Mouse (Mus musculus) hindbrain, postnatal 0 days (tissue): ENCODE data around the gene Triobp. TPM values are rescaled to one million over a fixed set of nuclear protein-coding genes. Genes with fewer than 3 reads are reported as not detected.
A peak's percentile ranks its signal among the peaks of the same experiment; 100 is the strongest.

Source experiments
- ATAC-seq: fragments of 200-750 bp; cut with Nextera tagmentation; 2 replicates; pipeline ENCODE4 v1.8.0; 2017; ENCODE audit warnings: mild to moderate bottlenecking, moderate TSS enrichment, moderate library complexity
- DNase-seq: peaks from one replicate; pipeline ENCODE4 v3.0.0-alpha.2; 2015; ENCODE audit warnings: low spot score
- H3K27ac ChIP-seq: fragments of 300-500 bp; sonication (generic); 2 replicates; pipeline ENCODE4 v1.5.1; 2014; ENCODE audit warnings: mild to moderate bottlenecking
- H3K27me3 ChIP-seq: fragments of 300-500 bp; sonication (generic); 2 replicates; pipeline ENCODE4 v1.6.1; 2014; ENCODE audit warnings: low read length, mixed read lengths; ENCODE audit not compliant: insufficient read depth
- H3K36me3 ChIP-seq: fragments of 300-500 bp; sonication (generic); 2 replicates; pipeline ENCODE4 v1.6.1; 2014; ENCODE audit warnings: low read length, mixed read lengths; ENCODE audit not compliant: insufficient read depth
- H3K4me1 ChIP-seq: fragments of 300-500 bp; sonication (generic); 2 replicates; pipeline ENCODE4 v1.6.1; 2014; ENCODE audit warnings: antibody characterized with exemption, low read length, mixed read lengths; ENCODE audit not compliant: insufficient read depth
- H3K4me2 ChIP-seq: fragments of 300-500 bp; sonication (generic); 2 replicates; pipeline ENCODE4 v1.6.1; 2014; ENCODE audit warnings: low read depth, mild to moderate bottlenecking, low read length, moderate library complexity, mixed read lengths
- H3K4me3 ChIP-seq: fragments of 300-500 bp; sonication (generic); 2 replicates; pipeline ENCODE4 v1.5.1; 2014; ENCODE audit warnings: low read length
- H3K9ac ChIP-seq: fragments of 300-500 bp; sonication (generic); replicated peaks from 2 replicates; pipeline ENCODE4 v1.6.1; 2014; ENCODE audit warnings: mild to moderate bottlenecking, low read length, moderate library complexity, mixed read lengths
- H3K9me3 ChIP-seq: fragments of 300-500 bp; sonication (generic); 2 replicates; pipeline ENCODE4 v1.6.1; 2016; ENCODE audit warnings: low read length, mixed read lengths
- CTCF ChIP-seq: IDR thresholded peaks from 2 replicates; pipeline ENCODE4 v1.5.1; 2016; ENCODE audit warnings: antibody characterized with exemption, control low read depth, low read depth
- WGBS: fragments of 180-500 bp; shearing (Covaris S2); extraction: QIAGEN DNeasy Blood & Tissue Kit; methylation state at CpG from one replicate; pipeline ENCODE4 v1.1.7; 2014; 5-methylcytosine and 5-hydroxymethylcytosine counted together
- polyA plus RNA-seq: library from polyadenylated mRNA; unstranded; fragments of >200 nt; fragmentation: Nextera tagmentation; extraction: Ambion mirVana; gene quantifications from 2 replicates; pipeline ENCODE4 v1.2.1, GENCODE M21; 2015
- total RNA-seq: library from RNA; depleted of rRNA; stranded (reverse); fragments of >200 nt; gene quantifications from 2 replicates; pipeline ENCODE4 v1.2.3, GENCODE M21; 2014

Gene Triobp
- total and polyA plus RNA-seq, 2 experiments from 2014 or later, result 20.7 to 57.6 TPM

- no peak overlapping the region for H3K4me3 ChIP-seq
- H3K27ac ChIP-seq, result no peak overlapping the region
- H3K36me3 ChIP-seq, result no peaks in the 10 kb centered on the region
- DNase-seq (no peak), ATAC-seq (no peak)
- peaks cover 12% of the 10 kb centered on the region for H3K4me1 ChIP-seq
- H3K4me2 ChIP-seq, result no peak overlapping the region
- no peak for TF ChIP-seq CTCF
- no peaks in the 10 kb centered on the region for H3K27me3 ChIP-seq
- H3K9ac ChIP-seq, result no peak overlapping the region
- 91% methylated on average over 6 of the region's 6 CpGs for WGBS
- H3K9me3 ChIP-seq, result no peaks in the 10 kb centered on the region
These were observed 17.3 kb upstream of the Triobp start for GRCm38 (mm10) chr15:78930192-78930706.

- WGBS, result 85% methylated on average over 7 of the region's 7 CpGs
- no peak overlapping the region for H3K4me3 ChIP-seq
- TF ChIP-seq CTCF, result no peak
- DNase-seq (no peak), ATAC-seq (no peak)
- no peak overlapping the region for H3K27ac ChIP-seq
- H3K4me2 ChIP-seq, result no peak overlapping the region
- H3K36me3 ChIP-seq, result no peaks in the 10 kb centered on the region
- no peaks in the 10 kb centered on the region for H3K9me3 ChIP-seq
- no peaks in the 10 kb centered on the region for H3K27me3 ChIP-seq
- no peak overlapping the region for H3K9ac ChIP-seq
- peaks cover 11% of the 10 kb centered on the region; the same call in 1 of the 2 replicates for H3K4me1 ChIP-seq
These were observed 16.6 kb upstream of the Triobp start for GRCm38 (mm10) chr15:78930801-78931426.

GRCm38 (mm10) chr15:78931577-78931976, 15.9 kb upstream of the Triobp start:
- no peak for DNase-seq
- TF ChIP-seq CTCF, result peak; percentile 64
- H3K4me1 ChIP-seq, result peaks cover 5% of the 10 kb centered on the region; the same call in 1 of the 2 replicates
- H3K9me3 ChIP-seq, result no peaks in the 10 kb centered on the region
- no peaks in the 10 kb centered on the region for H3K27me3 ChIP-seq
- ATAC-seq, result no peak
- H3K36me3 ChIP-seq, result no peaks in the 10 kb centered on the region
- H3K27ac ChIP-seq, result no peak overlapping the region
- WGBS, result 31% methylated on average over 3 of the region's 3 CpGs
- H3K4me2 ChIP-seq, result no peak overlapping the region
- H3K4me3 ChIP-seq, result no peak overlapping the region
- no peak overlapping the region for H3K9ac ChIP-seq

GRCm38 (mm10) chr15:78934784-78935320, 12.7 kb upstream of the Triobp start, which contains the start of gene Nol12:
Gene Nol12, plus strand, starts transcription at chr15:78934933.
- Histone ChIP-seq H3K27ac (peak within 1 kb of the TSS; percentile 75), H3K9ac (peak within 1 kb of the TSS; percentile 58), H3K4me3 (peak within 1 kb of the TSS; percentile 78), H3K9me3 (no peaks in the 10 kb centered on the region), H3K4me1 (peaks cover 5% of the 10 kb centered on the region; the same call in 1 of the 2 replicates), H3K36me3 (peaks cover 25% of the 10 kb centered on the region), H3K27me3 (no peaks in the 10 kb centered on the region), H3K4me2 (peak within 1 kb of the TSS; percentile 84)
- no peak; the same call in 1 of the 2 replicates for TF ChIP-seq CTCF
- ATAC-seq (peak; percentile 91), DNase-seq (peak; percentile 96)
- under 1% methylated on average over 42 of the region's 42 CpGs for WGBS

- H3K27ac ChIP-seq, result no peak overlapping the region
- peaks cover 41% of the 10 kb centered on the region for H3K36me3 ChIP-seq
- no peaks in the 10 kb centered on the region for H3K27me3 ChIP-seq
- H3K4me3 ChIP-seq, result no peak overlapping the region
- WGBS, result 92% methylated on average over 12 of the region's 12 CpGs
- peaks cover 5% of the 10 kb centered on the region; the same call in 1 of the 2 replicates for H3K4me1 ChIP-seq
- 0 out of 2 replicates have a peak overlapping the region, but pooled peaks have one; percentile 84 for H3K4me2 ChIP-seq
- no peak overlapping the region for H3K9ac ChIP-seq
- no peak for ATAC-seq
- TF ChIP-seq CTCF, result no peak
- no peaks in the 10 kb centered on the region for H3K9me3 ChIP-seq
- DNase-seq, result no peak
These were observed 11.1 kb upstream of the Triobp start for GRCm38 (mm10) chr15:78936403-78936802.

- Histone ChIP-seq H3K27ac (no peak overlapping the region), H3K4me3 (no peak overlapping the region), H3K9me3 (no peaks in the 10 kb centered on the region), H3K4me1 (peaks cover 5% of the 10 kb centered on the region; the same call in 1 of the 2 replicates), H3K9ac (no peak overlapping the region), H3K27me3 (no peaks in the 10 kb centered on the region), H3K4me2 (no peak overlapping the region), H3K36me3 (peaks cover 41% of the 10 kb centered on the region)
- no peak for TF ChIP-seq CTCF
- 77% methylated on average over 10 of the region's 10 CpGs for WGBS
- ATAC-seq (no peak), DNase-seq (no peak)
These were observed 10.2 kb upstream of the Triobp start for GRCm38 (mm10) chr15:78937311-78937710.

- Histone ChIP-seq H3K4me2 (no peak overlapping the region), H3K9ac (no peak overlapping the region)
- 49% methylated on average over 2 of the region's 2 CpGs for WGBS
These were observed 9.6 kb upstream of the Triobp start for GRCm38 (mm10) chr15:78937963-78938362.

More at GRCm38 (mm10) chr15:78937963-78938362, 9.6 kb upstream of the Triobp start:
- Histone ChIP-seq H3K27me3 (no peaks in the 10 kb centered on the region), H3K4me1 (peaks cover 5% of the 10 kb centered on the region; the same call in 1 of the 2 replicates), H3K36me3 (peaks cover 41% of the 10 kb centered on the region), H3K27ac (no peak overlapping the region), H3K4me3 (no peak overlapping the region), H3K9me3 (no peaks in the 10 kb centered on the region)
- DNase-seq (peak; percentile 43), ATAC-seq (no peak)
- no peak for TF ChIP-seq CTCF
